In the genomic region with DNA sequence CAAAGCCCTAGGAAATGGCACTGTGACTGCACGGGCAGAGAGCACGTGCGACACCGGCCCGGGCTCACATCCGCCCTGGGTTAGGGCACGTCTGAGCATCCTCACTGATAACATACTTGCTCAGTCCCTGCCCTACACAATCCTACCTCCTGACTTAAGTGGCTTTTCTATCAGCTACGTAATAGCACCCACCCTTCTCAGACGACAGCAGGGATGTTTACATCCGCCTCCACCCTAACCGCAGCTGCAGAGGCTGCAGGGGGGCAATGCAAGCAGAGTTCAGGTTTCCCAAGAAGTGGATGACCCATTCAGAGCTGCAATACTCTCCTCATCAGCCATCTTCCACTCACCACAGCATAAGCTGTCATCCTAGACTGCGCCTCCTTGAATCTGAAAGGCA, we compare ENCODE assay signal across 29 mouse cellular contexts. TPM values are rescaled to one million over a fixed set of nuclear protein-coding genes. Genes with fewer than 3 reads are reported as not detected.
DNase-seq lines count a peak whose midpoint lies in the region; ATAC-seq lines count a peak whose summit lies in the region.
"Had no signal": no experiment of that assay in that cellular context is flagged by ENCODE, and none has a peak within 500 bp of the region (broad histone marks: within the 10 kb centered on the region; RNA-seq: fewer than 3 reads in every experiment).

No protein-coding gene starts in this region.

- no peak overlapping the region for H3K4me2 ChIP-seq in neural tube, embryonic 15.5 days
- no peak overlapping the region for H3K4me2 ChIP-seq in hindbrain, embryonic 11.5 days (replicated peaks; ENCODE audit: low read depth, low read length)
- H3K4me2 ChIP-seq: embryonic facial prominence, embryonic 12.5 days; forebrain, embryonic 12.5 days; heart, embryonic 15.5 days; kidney, embryonic 15.5 days; liver, embryonic 13.5 days; lung, embryonic 14.5 days; stomach, embryonic 15.5 days had no signal

- H3K9ac ChIP-seq in neural tube, embryonic 15.5 days (replicated peaks) = no peak overlapping the region
- H3K9ac ChIP-seq in hindbrain, embryonic 11.5 days (ENCODE audit: low read depth, low read length) = no peak overlapping the region
- H3K9ac ChIP-seq: embryonic facial prominence, embryonic 12.5 days; forebrain, embryonic 12.5 days; heart, embryonic 15.5 days; kidney, embryonic 15.5 days; liver, embryonic 13.5 days; lung, embryonic 14.5 days; stomach, embryonic 15.5 days had no signal

- H3K4me1 ChIP-seq in limb, embryonic 10.5 days = no peaks in the 10 kb centered on the region
- 0 out of 2 replicates have a peak, but pooled peaks cover 2% of the 10 kb centered on the region for H3K4me1 ChIP-seq in neural tube, embryonic 15.5 days
- no peaks in the 10 kb centered on the region for H3K4me1 ChIP-seq in hindbrain, embryonic 11.5 days (replicated peaks; ENCODE audit: control insufficient read depth, insufficient read depth, low read length)
- H3K4me1 ChIP-seq: embryonic facial prominence, embryonic 12.5 days; forebrain, embryonic 12.5 days; heart, embryonic 15.5 days; kidney, embryonic 15.5 days; liver, embryonic 13.5 days had no signal

- H3K27ac ChIP-seq in limb, embryonic 10.5 days = no peak overlapping the region
- H3K27ac ChIP-seq in neural tube, embryonic 15.5 days (replicated peaks) = no peak overlapping the region
- no peak overlapping the region for H3K27ac ChIP-seq in hindbrain, embryonic 11.5 days (ENCODE audit: low read depth, low read length)
- H3K27ac ChIP-seq: embryonic facial prominence, embryonic 12.5 days; forebrain, embryonic 12.5 days; heart, adult 2 months; heart, embryonic 15.5 days; kidney, embryonic 15.5 days; liver, embryonic 13.5 days; stomach, embryonic 15.5 days had no signal

- H3K36me3 ChIP-seq in limb, embryonic 10.5 days = no peaks in the 10 kb centered on the region
- no peaks in the 10 kb centered on the region for H3K36me3 ChIP-seq in neural tube, embryonic 15.5 days
- H3K36me3 ChIP-seq in hindbrain, embryonic 11.5 days (ENCODE audit: control insufficient read depth, insufficient read depth, low read length) = no peaks in the 10 kb centered on the region
- H3K36me3 ChIP-seq: embryonic facial prominence, embryonic 12.5 days; forebrain, embryonic 12.5 days; heart, embryonic 15.5 days; kidney, embryonic 15.5 days; liver, embryonic 13.5 days; stomach, embryonic 15.5 days had no signal

- 77% methylated on average over 12 of the region's 12 CpGs for WGBS in limb, embryonic 10.5 days
- 84% methylated on average over 12 of the region's 12 CpGs for WGBS in neural tube, embryonic 15.5 days
- WGBS in hindbrain, embryonic 11.5 days = 79% methylated on average over 12 of the region's 12 CpGs

- ATAC-seq in megakaryocyte progenitor cell, adult 5-6 weeks (replicated peaks; ENCODE audit: poor library complexity) = no peak
- ATAC-seq in neural tube, embryonic 15.5 days (ENCODE audit: low FRiP score) = no peak
- ATAC-seq in hindbrain, embryonic 11.5 days (ENCODE audit: low FRiP score) = no peak
- ATAC-seq: hindbrain, embryonic 16.5 days; intestine, postnatal 0 days; midbrain, embryonic 16.5 days; Patski had no signal

- DNase-seq in CD4-positive helper T cell, adult 2 months (ENCODE audit: low read depth, low spot score) = peak; percentile 3
- DNase-seq in CD4-positive, CD25-positive, alpha-beta regulatory T cell, adult 2 months (ENCODE audit: low read depth, low spot score) = peak; percentile 49
- peak; percentile 25 for DNase-seq in limb, embryonic 10.5 days (ENCODE audit: low spot score)
- DNase-seq in thymus, postnatal 14 days = peak; percentile 58
- DNase-seq in hindbrain, embryonic 11.5 days (ENCODE audit: low spot score) = no peak
- DNase-seq: adrenal gland, adult 8-10 months; cerebellum, adult 11-12 months; cerebellum, postnatal 10 days; gastrocnemius, postnatal 36 days; kidney, postnatal 36 days; layer of hippocampus, postnatal 36 days; liver, embryonic 13.5 days; lung, embryonic 14.5 days; lung, postnatal 36 days; right cerebral cortex, adult 18-20 months had no signal

- H3K9me3 ChIP-seq in limb, embryonic 10.5 days (replicated peaks) = no peaks in the 10 kb centered on the region
- H3K9me3 ChIP-seq in neural tube, embryonic 15.5 days (replicated peaks) = no peaks in the 10 kb centered on the region
- H3K9me3 ChIP-seq in hindbrain, embryonic 11.5 days (ENCODE audit: control insufficient read depth, low read length) = no peaks in the 10 kb centered on the region
- H3K9me3 ChIP-seq: embryonic facial prominence, embryonic 12.5 days; forebrain, embryonic 12.5 days; heart, embryonic 15.5 days; kidney, embryonic 15.5 days; liver, embryonic 13.5 days; stomach, embryonic 15.5 days had no signal

- no peak overlapping the region for H3K4me3 ChIP-seq in limb, embryonic 10.5 days
- H3K4me3 ChIP-seq in neural tube, embryonic 15.5 days (replicated peaks) = no peak overlapping the region
- no peak overlapping the region for H3K4me3 ChIP-seq in hindbrain, embryonic 11.5 days (ENCODE audit: low read depth, low read length)
- H3K4me3 ChIP-seq: embryonic facial prominence, embryonic 12.5 days; erythroblast, embryonic 14.5 days; forebrain, embryonic 12.5 days; heart, adult 2 months; heart, embryonic 15.5 days; kidney, embryonic 15.5 days; liver, embryonic 13.5 days; myocyte; stomach, embryonic 15.5 days had no signal

- H3K27me3 ChIP-seq in limb, embryonic 10.5 days (ENCODE audit: low read depth, poor library complexity, severe bottlenecking) = no peaks in the 10 kb centered on the region
- no peaks in the 10 kb centered on the region for H3K27me3 ChIP-seq in neural tube, embryonic 15.5 days (replicated peaks)
- H3K27me3 ChIP-seq in hindbrain, embryonic 11.5 days (ENCODE audit: control insufficient read depth, insufficient read depth, low read length) = no peaks in the 10 kb centered on the region
- H3K27me3 ChIP-seq: embryonic facial prominence, embryonic 12.5 days; forebrain, embryonic 12.5 days; kidney, embryonic 15.5 days; Patski; stomach, embryonic 15.5 days had no signal

RNA-seq across cellular contexts. Expression of gene Wdr27, which starts 35.8 kb away (rescaled TPM):
- 3.4 and 5.0 TPM in 2 replicates for polyA plus RNA-seq in limb, embryonic 10.5 days (2016; fragmentation: Nextera tagmentation; extraction: Ambion mirVana)
- 0.51 and 1.3 TPM in 2 replicates for total RNA-seq in megakaryocyte progenitor cell, adult 5-6 weeks (2015)
- 0.37 TPM in 1 of 2 replicates, not detected in the other for total RNA-seq in megakaryocyte progenitor cell, adult 5-6 weeks (2017)
- polyA plus RNA-seq in neural tube, embryonic 15.5 days (2015; fragmentation: Nextera tagmentation; extraction: Ambion mirVana) = 8.9 and 9.2 TPM in 2 replicates
- 6.0 and 6.2 TPM in 2 replicates for polyA plus RNA-seq in hindbrain, embryonic 11.5 days (2014; fragmentation: Nextera tagmentation; extraction: Ambion mirVana)
- polyA plus RNA-seq: erythroblast, embryonic 14.5 days had no signal

RNA-seq across cellular contexts. Expression of gene 1600012H06Rik, which starts 35.8 kb away (rescaled TPM):
- 21.3 and 25.4 TPM in 2 replicates for polyA plus RNA-seq in limb, embryonic 10.5 days (2016; fragmentation: Nextera tagmentation; extraction: Ambion mirVana)
- total RNA-seq in megakaryocyte progenitor cell, adult 5-6 weeks (2015) = 11.0 and 13.0 TPM in 2 replicates
- total RNA-seq in megakaryocyte progenitor cell, adult 5-6 weeks (2017) = 9.5 and 12.2 TPM in 2 replicates
- polyA plus RNA-seq in neural tube, embryonic 15.5 days (2015; fragmentation: Nextera tagmentation; extraction: Ambion mirVana) = 26.8 TPM in 2 replicates
- polyA plus RNA-seq in hindbrain, embryonic 11.5 days (2014; fragmentation: Nextera tagmentation; extraction: Ambion mirVana) = 34.9 and 39.4 TPM in 2 replicates

RNA-seq across cellular contexts. Expression of gene Phf10, which starts 53.9 kb away (rescaled TPM):
- 31.0 and 32.2 TPM in 2 replicates for polyA plus RNA-seq in limb, embryonic 10.5 days (2016; fragmentation: Nextera tagmentation; extraction: Ambion mirVana)
- 204 and 222 TPM in 2 replicates for total RNA-seq in megakaryocyte progenitor cell, adult 5-6 weeks (2015)
- 73.0 and 85.0 TPM in 2 replicates for total RNA-seq in megakaryocyte progenitor cell, adult 5-6 weeks (2017)
- polyA plus RNA-seq in neural tube, embryonic 15.5 days (2015; fragmentation: Nextera tagmentation; extraction: Ambion mirVana) = 13.9 and 19.6 TPM in 2 replicates
- 32.0 and 39.2 TPM in 2 replicates for polyA plus RNA-seq in hindbrain, embryonic 11.5 days (2014; fragmentation: Nextera tagmentation; extraction: Ambion mirVana)
